Mouse (Mus musculus) forebrain, embryonic 13.5 days (tissue): ENCODE data around the gene Zc3h13. TPM values are rescaled to one million over a fixed set of nuclear protein-coding genes. Genes with fewer than 3 reads are reported as not detected.

Experiments used
- microRNA-seq: library from miRNA; unstranded; fragments of <30 nt; microRNA quantifications from one replicate; pipeline ENCODE4, GENCODE M21; 2016
- polyA plus RNA-seq: library from polyadenylated mRNA; unstranded; fragments of >200 nt; fragmentation: Nextera tagmentation; extraction: Ambion mirVana; gene quantifications from 2 replicates; pipeline ENCODE4 v1.2.1, GENCODE M21; 2015

Zc3h13 gene
- polyA plus RNA-seq, 1 experiment from 2014 or later, result 52.0 TPM

Small RNAs within 50 kb of the gene (microRNA-seq; reads per million reads assigned to microRNA genes)
- not detected for gene Gm44482

Other genes starting within 250 kb of the Zc3h13 start
- gene Lrrc63, start 153.5 kb upstream of the Zc3h13 start, polyA plus RNA-seq, result 0.10 and 0.11 TPM in 2 replicates
- 14.8 and 14.9 TPM in 2 replicates for gene Lcp1, start 153.3 kb upstream of the Zc3h13 start, polyA plus RNA-seq
- gene Cpb2, start 42.1 kb upstream of the Zc3h13 start, polyA plus RNA-seq, result 0.19 and 0.28 TPM in 2 replicates
- gene Siah3, start 171.6 kb downstream of the Zc3h13 start, polyA plus RNA-seq, result 5.9 and 6.7 TPM in 2 replicates